Mouse (Mus musculus): Measurements from ENCODE around the gene Scml4. TPM values are rescaled to one million over a fixed set of nuclear protein-coding genes. Genes with fewer than 3 reads are reported as not detected.
A peak's percentile ranks its signal among the peaks of the same experiment; 100 is the strongest.

The Scml4 gene
- polyA plus RNA-seq, 1 experiment = not detected

DNA sequence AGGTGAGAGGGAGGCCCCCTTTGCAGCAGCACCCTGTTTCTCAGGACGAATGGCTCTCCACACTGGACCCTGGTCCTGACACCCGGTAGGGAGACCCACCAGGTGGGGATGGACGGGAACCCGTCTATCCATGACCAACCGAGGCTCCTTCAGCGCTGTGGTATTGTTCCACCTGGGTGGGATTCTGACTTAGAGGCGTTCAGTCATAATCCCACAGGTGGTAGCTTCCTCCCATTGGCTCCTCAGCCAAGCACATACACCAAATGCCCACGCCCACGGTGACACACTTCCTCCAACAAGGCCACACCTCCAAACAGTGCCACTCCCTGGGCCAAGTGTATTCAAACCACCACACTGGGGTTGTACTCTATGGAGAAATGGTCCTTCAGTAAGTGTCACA is 3.6 kb upstream of the Scml4 start:
- no peaks in the 10 kb centered on the region for H3K36me3 ChIP-seq (ENCODE audit: control insufficient read depth)
- H3K4me1 ChIP-seq (ENCODE audit: control insufficient read depth) = no peaks in the 10 kb centered on the region
- peaks cover 6% of the 10 kb centered on the region; the same call in 1 of the 2 replicates for H3K27me3 ChIP-seq (ENCODE audit: control insufficient read depth)
- H3K9me3 ChIP-seq (ENCODE audit: control insufficient read depth, low read length) = peaks cover 6% of the 10 kb centered on the region
- no peak overlapping the region for H3K4me3 ChIP-seq (replicated peaks)
- TF ChIP-seq TAL1 (IDR thresholded peaks at IDR 0.05; ENCODE audit: low read length) (no peak), GATA1 (IDR thresholded peaks at IDR 0.05; ENCODE audit: low read length) (no peak)

DNA sequence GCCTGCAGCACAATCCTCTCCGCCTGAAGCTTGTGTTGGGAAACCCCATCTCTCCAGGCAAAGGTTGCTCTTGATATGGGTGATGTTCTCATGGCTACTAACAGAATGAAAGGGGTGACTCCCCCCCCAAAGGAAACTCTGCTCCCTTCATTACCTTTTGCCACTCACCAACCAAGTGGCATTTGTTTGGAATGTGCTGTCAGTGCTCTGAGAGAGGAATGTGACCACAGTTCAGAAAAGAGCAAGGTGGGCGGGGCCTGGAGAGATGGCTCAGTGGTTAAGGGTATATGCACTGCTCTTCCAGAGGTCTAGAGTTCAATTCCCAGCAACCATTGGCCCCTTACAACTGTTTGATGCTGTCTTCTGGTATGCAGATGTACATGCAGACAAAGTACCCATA is 3.1 kb upstream of the Scml4 start:
- no peaks in the 10 kb centered on the region for H3K4me1 ChIP-seq (ENCODE audit: control insufficient read depth)
- H3K36me3 ChIP-seq (ENCODE audit: control insufficient read depth) = no peaks in the 10 kb centered on the region
- TF ChIP-seq TAL1 (IDR thresholded peaks at IDR 0.05; ENCODE audit: low read length) = no peak
- TF ChIP-seq GATA1 (IDR thresholded peaks at IDR 0.05; ENCODE audit: low read length) = no peak
- H3K27me3 ChIP-seq (ENCODE audit: control insufficient read depth) = peaks cover 6% of the 10 kb centered on the region; the same call in 1 of the 2 replicates
- H3K9me3 ChIP-seq (ENCODE audit: control insufficient read depth, low read length) = peaks cover 6% of the 10 kb centered on the region
- no peak overlapping the region for H3K4me3 ChIP-seq (replicated peaks)

DNA sequence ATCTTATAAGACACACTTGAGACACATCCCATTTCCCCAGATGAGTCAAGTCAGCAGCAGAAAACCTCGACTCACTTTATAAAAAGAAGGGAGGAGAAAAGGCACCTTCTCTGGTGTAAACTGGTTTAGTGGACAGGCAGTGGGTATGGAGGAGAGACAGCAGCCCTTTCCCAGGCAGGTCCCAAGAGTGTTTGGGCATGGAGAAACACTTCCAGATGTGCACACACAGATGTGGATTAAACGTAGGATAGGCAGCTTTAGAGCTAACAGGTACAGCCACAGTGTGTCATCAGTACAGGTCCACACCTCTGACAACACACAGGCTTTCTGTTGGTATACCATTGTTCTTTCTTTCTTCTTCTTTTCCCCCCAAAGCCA is 400 bp upstream of the Scml4 start:
- Histone ChIP-seq H3K27me3 (ENCODE audit: control insufficient read depth) (peaks cover 9% of the 10 kb centered on the region), H3K4me3 (replicated peaks) (no peak overlapping the region), H3K9me3 (ENCODE audit: control insufficient read depth, low read length) (peaks cover 6% of the 10 kb centered on the region), H3K4me1 (ENCODE audit: control insufficient read depth) (no peaks in the 10 kb centered on the region), H3K36me3 (ENCODE audit: control insufficient read depth) (no peaks in the 10 kb centered on the region)
- TF ChIP-seq GATA1 (IDR thresholded peaks at IDR 0.05; ENCODE audit: low read length) (no peak), TAL1 (IDR thresholded peaks at IDR 0.05; ENCODE audit: low read length) (no peak)

- H3K4me3 ChIP-seq (replicated peaks) = no peak overlapping the region
- peaks cover 4% of the 10 kb centered on the region for H3K9me3 ChIP-seq (ENCODE audit: control insufficient read depth, low read length)
- no peaks in the 10 kb centered on the region for H3K36me3 ChIP-seq (ENCODE audit: control insufficient read depth)
- TF ChIP-seq TAL1 (IDR thresholded peaks at IDR 0.05; ENCODE audit: low read length) = no peak
- no peak for TF ChIP-seq GATA1 (IDR thresholded peaks at IDR 0.05; ENCODE audit: low read length)
- no peaks in the 10 kb centered on the region for H3K4me1 ChIP-seq (ENCODE audit: control insufficient read depth)
- H3K27me3 ChIP-seq (ENCODE audit: control insufficient read depth) = peaks cover 9% of the 10 kb centered on the region
These were observed 1.3 kb downstream of the Scml4 start for GRCm38 (mm10) chr10:42861446-42861845.

DNA sequence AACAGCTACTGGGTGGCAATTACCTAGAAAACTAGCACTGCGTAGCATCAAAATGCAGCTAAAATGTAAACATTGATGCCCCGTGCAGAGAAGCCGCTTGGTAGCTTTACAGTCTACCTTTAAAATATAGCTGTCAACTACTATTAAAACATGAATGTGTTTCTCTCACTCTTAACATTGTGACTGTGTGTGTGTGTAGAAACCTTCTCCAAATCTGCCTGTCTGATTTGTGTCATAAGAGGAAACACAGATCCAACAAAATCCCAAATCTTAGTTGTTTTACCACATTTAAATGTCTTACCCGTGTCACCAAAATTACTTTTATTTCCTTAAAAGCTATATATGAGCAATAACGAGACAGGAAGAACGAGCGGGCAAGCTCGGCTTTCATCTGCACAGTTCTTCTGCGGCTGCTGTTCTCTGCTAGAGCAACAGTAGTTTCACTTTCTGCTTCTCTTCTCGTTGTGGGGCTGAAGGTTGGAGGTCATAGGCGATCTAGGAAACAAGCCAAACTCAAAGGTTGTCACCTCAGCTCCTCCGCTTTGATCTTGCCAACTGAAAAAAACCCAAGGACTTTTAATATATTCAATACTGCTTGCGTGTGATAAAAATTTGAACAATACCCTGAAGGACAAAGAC is 2.1 kb downstream of the Scml4 start:
- Histone ChIP-seq H3K4me1 (ENCODE audit: control insufficient read depth) (no peaks in the 10 kb centered on the region), H3K36me3 (ENCODE audit: control insufficient read depth) (no peaks in the 10 kb centered on the region), H3K9me3 (ENCODE audit: control insufficient read depth, low read length) (no peaks in the 10 kb centered on the region), H3K27me3 (ENCODE audit: control insufficient read depth) (peaks cover 9% of the 10 kb centered on the region), H3K4me3 (replicated peaks) (peak overlapping the region; percentile 6)
- no peak for TF ChIP-seq TAL1 (IDR thresholded peaks at IDR 0.05; ENCODE audit: low read length)
- no peak for TF ChIP-seq GATA1 (IDR thresholded peaks at IDR 0.05; ENCODE audit: low read length)

- H3K36me3 ChIP-seq (ENCODE audit: control insufficient read depth) = no peaks in the 10 kb centered on the region
- no peaks in the 10 kb centered on the region for H3K4me1 ChIP-seq (ENCODE audit: control insufficient read depth)
- H3K4me3 ChIP-seq (replicated peaks) = no peak overlapping the region
- TF ChIP-seq TAL1 (IDR thresholded peaks at IDR 0.05; ENCODE audit: low read length) (no peak), GATA1 (IDR thresholded peaks at IDR 0.05; ENCODE audit: low read length) (no peak)
- peaks cover 9% of the 10 kb centered on the region for H3K27me3 ChIP-seq (ENCODE audit: control insufficient read depth)
- H3K9me3 ChIP-seq (ENCODE audit: control insufficient read depth, low read length) = no peaks in the 10 kb centered on the region
These were observed 2.6 kb downstream of the Scml4 start for GRCm38 (mm10) chr10:42862806-42863205.

DNA sequence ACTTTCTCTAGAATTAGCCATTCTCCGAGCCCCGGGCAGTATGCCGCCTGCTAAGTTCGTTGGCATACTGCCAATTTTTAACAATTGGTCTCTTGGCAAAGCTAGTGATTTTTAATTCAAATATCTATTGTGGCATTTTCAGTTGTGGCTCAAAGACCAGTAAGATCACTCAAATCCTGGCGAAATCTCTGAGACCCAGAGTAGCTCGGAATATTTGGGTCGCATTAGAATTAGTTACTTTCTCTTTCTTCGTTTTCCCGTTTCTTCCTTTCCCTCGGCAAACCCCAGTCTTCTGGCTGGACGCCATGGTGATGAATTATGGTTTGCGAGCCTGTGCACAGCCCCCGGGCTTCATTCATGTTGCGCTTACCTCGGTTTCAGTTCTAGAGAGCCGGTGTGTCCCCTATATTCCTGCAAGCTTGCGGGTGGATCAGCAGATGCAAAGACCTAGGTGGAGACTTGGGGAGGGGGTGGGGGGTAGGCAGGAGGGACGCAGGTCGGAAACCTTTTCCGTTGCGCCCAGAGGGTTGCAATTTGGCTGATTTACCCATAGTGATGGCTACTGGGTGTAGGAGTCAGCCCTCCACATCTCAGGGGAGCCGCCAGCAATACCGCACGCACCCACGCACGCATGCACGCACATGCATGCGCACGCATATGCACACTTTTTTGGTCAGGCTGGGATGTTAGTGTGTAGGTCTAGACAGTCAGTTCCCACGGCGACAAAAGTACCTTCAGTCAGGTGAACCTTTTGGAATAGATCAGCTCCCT is 3.6 kb downstream of the Scml4 start:
- no peaks in the 10 kb centered on the region for H3K36me3 ChIP-seq (ENCODE audit: control insufficient read depth)
- no peaks in the 10 kb centered on the region for H3K9me3 ChIP-seq (ENCODE audit: control insufficient read depth, low read length)
- H3K4me3 ChIP-seq (replicated peaks) = no peak overlapping the region
- peaks cover 9% of the 10 kb centered on the region for H3K27me3 ChIP-seq (ENCODE audit: control insufficient read depth)
- TF ChIP-seq TAL1 (IDR thresholded peaks at IDR 0.05; ENCODE audit: low read length) = no peak
- H3K4me1 ChIP-seq (ENCODE audit: control insufficient read depth) = no peaks in the 10 kb centered on the region

DNA sequence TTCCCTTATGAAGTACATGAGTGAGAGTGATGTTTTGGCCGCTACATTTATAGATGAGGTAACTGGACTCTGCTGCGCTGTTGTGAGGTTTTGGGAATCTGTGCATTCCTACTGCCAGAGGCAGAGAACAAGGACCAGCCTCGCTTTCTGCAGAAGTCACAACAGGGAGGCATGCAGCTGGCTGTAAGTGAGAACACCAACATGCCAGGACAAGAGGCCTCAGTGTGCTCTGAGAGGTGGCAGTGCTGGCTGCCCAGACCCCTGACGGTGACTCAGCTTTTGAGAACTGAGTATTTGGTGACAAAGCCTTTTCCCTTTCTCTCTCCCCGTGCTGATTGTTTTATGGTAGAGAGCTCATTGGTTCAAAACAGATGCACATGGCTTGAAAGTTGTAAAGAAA is 4.5 kb downstream of the Scml4 start:
- Histone ChIP-seq H3K4me1 (ENCODE audit: control insufficient read depth) (no peaks in the 10 kb centered on the region), H3K9me3 (ENCODE audit: control insufficient read depth, low read length) (no peaks in the 10 kb centered on the region)

GRCm38 (mm10) chr10:42868416-42868815 is 8.2 kb downstream of the Scml4 start:
- Histone ChIP-seq H3K4me3 (replicated peaks) (no peak overlapping the region), H3K4me1 (ENCODE audit: control insufficient read depth) (no peaks in the 10 kb centered on the region), H3K27me3 (ENCODE audit: control insufficient read depth) (peaks cover 3% of the 10 kb centered on the region), H3K9me3 (ENCODE audit: control insufficient read depth, low read length) (no peaks in the 10 kb centered on the region), H3K36me3 (ENCODE audit: control insufficient read depth) (no peaks in the 10 kb centered on the region)
- no peak for TF ChIP-seq TAL1 (IDR thresholded peaks at IDR 0.05; ENCODE audit: low read length)
- TF ChIP-seq GATA1 (IDR thresholded peaks at IDR 0.05; ENCODE audit: low read length) = no peak

More for the DNA sequence above, 4.5 kb downstream of the Scml4 start:
- TF ChIP-seq GATA1 (IDR thresholded peaks at IDR 0.05; ENCODE audit: low read length) (no peak), TAL1 (IDR thresholded peaks at IDR 0.05; ENCODE audit: low read length) (no peak)
- Histone ChIP-seq H3K36me3 (ENCODE audit: control insufficient read depth) (no peaks in the 10 kb centered on the region), H3K4me3 (replicated peaks) (no peak overlapping the region), H3K27me3 (ENCODE audit: control insufficient read depth) (peaks cover 9% of the 10 kb centered on the region)

Data from erythroblast, embryonic 14.5 days (primary cell).